Mouse (Mus musculus) erythroblast, embryonic 14.5 days (primary cell): Measurements from ENCODE around the gene Smad5.

Experiments used
- GATA1 ChIP-seq: IDR thresholded peaks from 2 replicates; pipeline ENCODE4 v1.6.1; 2012; ENCODE audit warnings: low read length, inconsistent platforms, mixed read lengths
- TAL1 ChIP-seq: IDR thresholded peaks from 3 replicates; pipeline ENCODE4 v1.6.1; 2012; ENCODE audit warnings: low read length, inconsistent platforms, mixed read lengths

DNA sequence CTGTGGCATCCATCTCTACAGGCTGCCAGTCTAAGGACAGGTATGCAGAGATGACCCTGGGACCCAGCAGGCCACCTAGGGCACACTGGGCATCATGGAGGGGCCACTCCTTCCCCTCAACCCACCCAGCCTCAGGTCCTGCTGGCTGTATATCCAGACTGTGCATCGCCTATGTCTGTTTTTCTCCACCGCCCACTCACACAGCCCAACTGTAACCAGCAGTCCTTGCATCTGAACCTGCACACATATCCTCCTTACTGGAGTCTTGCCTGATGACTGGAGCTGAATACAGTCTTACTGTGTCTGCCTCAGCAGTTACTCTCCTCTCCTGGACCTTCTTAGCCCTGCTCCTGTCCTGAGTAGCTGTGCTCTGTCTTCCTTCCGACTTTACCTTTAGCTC lies 78.9 kb downstream of the Smad5 start:
- TF ChIP-seq GATA1: no peak
- TF ChIP-seq TAL1: no peak
